In the genomic region with DNA sequence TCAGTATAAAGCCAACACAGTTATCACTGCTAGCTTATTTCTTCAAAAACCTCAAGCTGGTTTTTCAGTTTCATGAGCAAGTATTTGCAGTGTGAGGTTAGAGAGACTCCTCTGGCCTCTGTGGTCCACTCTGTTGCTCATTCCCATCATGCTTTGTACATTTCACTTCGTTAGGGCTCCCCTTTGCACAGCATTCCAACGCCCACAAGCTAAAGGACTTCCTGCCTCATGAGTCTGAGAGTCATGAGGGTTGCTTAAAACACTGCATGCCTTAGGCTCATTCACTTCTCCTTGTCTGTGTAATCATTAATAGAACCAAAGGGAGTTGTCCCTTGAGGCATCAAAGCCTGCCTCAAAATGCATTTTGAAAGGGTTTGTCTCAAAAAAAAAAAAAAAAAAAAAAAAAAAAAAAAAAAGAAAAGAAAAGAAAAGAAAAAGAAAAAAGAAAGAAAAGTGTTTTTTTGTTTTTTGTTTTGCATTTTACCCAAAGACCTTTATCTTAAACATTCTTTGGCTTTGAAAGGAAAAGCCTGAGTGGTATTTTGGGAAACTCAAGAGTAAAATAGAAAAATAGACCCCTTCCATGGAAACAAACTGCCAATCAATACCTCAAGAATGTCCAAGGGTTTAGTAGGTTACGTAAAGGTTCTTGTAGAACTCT, we compare ENCODE assay signal across 14 mouse cellular contexts. TPM values are rescaled to one million over a fixed set of nuclear protein-coding genes. Genes with fewer than 3 reads are reported as not detected.
DNase-seq lines count a peak whose midpoint lies in the region; ATAC-seq and TF ChIP-seq lines count a peak whose summit lies in the region.
"Had no signal": no experiment of that assay in that cellular context is flagged by ENCODE, and none has a peak within 500 bp of the region (broad histone marks: within the 10 kb centered on the region; RNA-seq: fewer than 3 reads in every experiment).

No protein-coding gene starts in this region.

- H3K4me2 ChIP-seq in intestine, embryonic 15.5 days (replicated peaks), result no peak overlapping the region
- no peak overlapping the region for H3K4me2 ChIP-seq in lung, postnatal 0 days (replicated peaks; ENCODE audit: low read depth, low read length)
- H3K4me2 ChIP-seq in stomach, postnatal 0 days (replicated peaks; ENCODE audit: low read depth), result no peak overlapping the region
- no peak overlapping the region for H3K4me2 ChIP-seq in midbrain, embryonic 13.5 days (replicated peaks)
- H3K4me2 ChIP-seq: limb, embryonic 15.5 days had no signal

- no peaks in the 10 kb centered on the region for H3K27me3 ChIP-seq in intestine, embryonic 15.5 days (replicated peaks)
- H3K27me3 ChIP-seq in lung, postnatal 0 days (replicated peaks; ENCODE audit: insufficient read depth, low read length), result no peaks in the 10 kb centered on the region
- no peaks in the 10 kb centered on the region for H3K27me3 ChIP-seq in stomach, postnatal 0 days (ENCODE audit: control insufficient read depth, insufficient read depth, low read length)
- peaks cover 10% of the 10 kb centered on the region; the same call in 1 of the 2 replicates for H3K27me3 ChIP-seq in midbrain, embryonic 13.5 days

- whole genome bisulfite sequencing in lung, adult 2 months, result 28% methylated on average over 3 of the region's 3 CpGs
- 44% methylated on average over 3 of the region's 3 CpGs for WGBS in intestine, embryonic 15.5 days
- 23% methylated on average over 3 of the region's 3 CpGs for WGBS in lung, postnatal 0 days
- 41% methylated on average over 3 of the region's 3 CpGs for WGBS in stomach, postnatal 0 days
- WGBS in midbrain, embryonic 13.5 days, result 51% methylated on average over 3 of the region's 3 CpGs

- H3K9me3 ChIP-seq in intestine, embryonic 15.5 days, result no peaks in the 10 kb centered on the region
- H3K9me3 ChIP-seq in lung, postnatal 0 days (ENCODE audit: low read length), result no peaks in the 10 kb centered on the region
- no peaks in the 10 kb centered on the region for H3K9me3 ChIP-seq in stomach, postnatal 0 days (ENCODE audit: control insufficient read depth, low read length)
- H3K9me3 ChIP-seq in midbrain, embryonic 13.5 days, result no peaks in the 10 kb centered on the region
- H3K9me3 ChIP-seq: limb, embryonic 15.5 days had no signal

- no peaks in the 10 kb centered on the region; the same call in 1 of the 2 replicates for H3K4me1 ChIP-seq in lung, adult 2 months (ENCODE audit: control insufficient read depth, insufficient read depth, low read length)
- H3K4me1 ChIP-seq in intestine, embryonic 15.5 days (replicated peaks), result no peaks in the 10 kb centered on the region
- no peaks in the 10 kb centered on the region for H3K4me1 ChIP-seq in lung, postnatal 0 days (ENCODE audit: insufficient read depth, low read depth, low read length)
- H3K4me1 ChIP-seq in stomach, postnatal 0 days (replicated peaks; ENCODE audit: control insufficient read depth, insufficient read depth), result no peaks in the 10 kb centered on the region
- H3K4me1 ChIP-seq in midbrain, embryonic 13.5 days (replicated peaks), result peaks cover 2% of the 10 kb centered on the region; the same call in 1 of the 2 replicates
- H3K4me1 ChIP-seq: limb, embryonic 15.5 days had no signal

- TF ChIP-seq POLR2A in lung, adult 2 months (IDR thresholded peaks at IDR 0.05; ENCODE audit: borderline replicate concordance, extremely low read depth, low read depth, low read length), result no peak

- H3K4me3 ChIP-seq in lung, adult 2 months (replicated peaks; ENCODE audit: extremely low read depth, low read depth, low read length), result no peak overlapping the region
- H3K4me3 ChIP-seq in intestine, embryonic 15.5 days (replicated peaks), result no peak overlapping the region
- H3K4me3 ChIP-seq in lung, postnatal 0 days (ENCODE audit: low read depth, low read length), result no peak overlapping the region
- H3K4me3 ChIP-seq in stomach, postnatal 0 days (ENCODE audit: low read depth, low read length), result no peak overlapping the region
- no peak overlapping the region for H3K4me3 ChIP-seq in midbrain, embryonic 13.5 days (replicated peaks)
- no peak overlapping the region for H3K4me3 ChIP-seq in layer of hippocampus, adult 2 months
- H3K4me3 ChIP-seq: limb, embryonic 15.5 days had no signal

- 0 out of 2 replicates have a peak overlapping the region, but pooled peaks have one; percentile 44 for H3K27ac ChIP-seq in intestine, embryonic 15.5 days
- H3K27ac ChIP-seq in lung, postnatal 0 days (ENCODE audit: low read length), result peak overlapping the region; percentile 66; the same call in 1 of the 2 replicates
- no peak overlapping the region for H3K27ac ChIP-seq in stomach, postnatal 0 days (replicated peaks)
- H3K27ac ChIP-seq in midbrain, embryonic 13.5 days, result no peak overlapping the region
- H3K27ac ChIP-seq in layer of hippocampus, adult 2 months, result no peak overlapping the region
- H3K27ac ChIP-seq: limb, embryonic 15.5 days had no signal

- no peaks in the 10 kb centered on the region for H3K36me3 ChIP-seq in intestine, embryonic 15.5 days
- no peaks in the 10 kb centered on the region for H3K36me3 ChIP-seq in lung, postnatal 0 days (ENCODE audit: insufficient read depth, low read length)
- H3K36me3 ChIP-seq in stomach, postnatal 0 days (ENCODE audit: control insufficient read depth, insufficient read depth, low read length), result no peaks in the 10 kb centered on the region
- H3K36me3 ChIP-seq in midbrain, embryonic 13.5 days, result no peaks in the 10 kb centered on the region
- H3K36me3 ChIP-seq: limb, embryonic 15.5 days had no signal

- TF ChIP-seq EP300 in lung, postnatal 0 days (IDR thresholded peaks at IDR 0.05), result peak; percentile 85
- TF ChIP-seq EP300 in stomach, postnatal 0 days (optimal IDR thresholded peaks at IDR 0.05), result no peak

- TF ChIP-seq CTCF in lung, adult 2 months (IDR thresholded peaks at IDR 0.05; ENCODE audit: insufficient read depth, low read length), result no peak
- TF ChIP-seq CTCF in lung, postnatal 0 days (IDR thresholded peaks at IDR 0.05), result no peak
- no peak for TF ChIP-seq CTCF in stomach, postnatal 0 days (IDR thresholded peaks at IDR 0.05; ENCODE audit: low read depth)
- no peak for TF ChIP-seq CTCF in layer of hippocampus, adult 2 months (conservative IDR thresholded peaks at IDR 0.05)

- DNase-seq in lung, adult 18-20 months, result peak; percentile 72 to 81
- no peak for DNase-seq in lung, adult 2 months
- peak; percentile 92 for DNase-seq in lung, postnatal 0 days (ENCODE audit: low spot score)
- peak; percentile 40 for DNase-seq in stomach, postnatal 0 days (ENCODE audit: low spot score)
- no peak for DNase-seq in layer of hippocampus, adult 2 months (ENCODE audit: low spot score in 2 of 2)
- no peak for DNase-seq in adrenal gland, postnatal 14 days
- DNase-seq: adrenal gland, adult 8-10 months; cerebellum, adult 9-11 months; gastrocnemius, postnatal 25 days; heart, postnatal 36 days; retina, postnatal 1 day had no signal

- H3K9ac ChIP-seq in intestine, embryonic 15.5 days, result no peak overlapping the region
- H3K9ac ChIP-seq in lung, postnatal 0 days (replicated peaks; ENCODE audit: low read depth), result no peak overlapping the region
- H3K9ac ChIP-seq in stomach, postnatal 0 days (ENCODE audit: low read length), result no peak overlapping the region
- H3K9ac ChIP-seq in midbrain, embryonic 13.5 days (replicated peaks), result no peak overlapping the region
- H3K9ac ChIP-seq: limb, embryonic 15.5 days had no signal

- ATAC-seq in intestine, embryonic 15.5 days, result peak; percentile 80
- ATAC-seq in lung, postnatal 0 days, result peak; percentile 96
- peak; percentile 91 for ATAC-seq in stomach, postnatal 0 days (ENCODE audit: low FRiP score, low TSS enrichment)
- ATAC-seq in midbrain, embryonic 13.5 days, result no peak

RNA-seq across cellular contexts. Expression of gene Atp6v0a1, which starts 6.1 kb away (rescaled TPM):
- 81.9 and 102 TPM in 2 replicates for polyA plus RNA-seq in lung, adult 2 months (2012; rRNA removed)
- 35.4 and 36.2 TPM in 2 replicates for polyA plus RNA-seq in intestine, embryonic 15.5 days (2015; fragmentation: Nextera tagmentation; extraction: Ambion mirVana)
- polyA plus RNA-seq in lung, postnatal 0 days (2015; fragmentation: Nextera tagmentation; extraction: Ambion mirVana), result 51.3 and 57.2 TPM in 2 replicates
- polyA plus RNA-seq in stomach, postnatal 0 days (2015; fragmentation: Nextera tagmentation; extraction: Ambion mirVana), result 44.8 and 45.5 TPM in 2 replicates
- polyA plus RNA-seq in midbrain, embryonic 13.5 days (2015; fragmentation: Nextera tagmentation; extraction: Ambion mirVana), result 87.6 and 90.8 TPM in 2 replicates
- 100 to 1,000 TPM; 457 to 476 TPM for total RNA-seq in layer of hippocampus, adult 2 months (2021)
- 91.3 and 111 TPM in 2 replicates for total RNA-seq in adrenal gland, postnatal 14 days (2021)

RNA-seq across cellular contexts. Expression of gene Cavin1, which starts 32.5 kb away (rescaled TPM):
- 270 and 280 TPM in 2 replicates for polyA plus RNA-seq in lung, adult 2 months (2012; rRNA removed)
- polyA plus RNA-seq in intestine, embryonic 15.5 days (2015; fragmentation: Nextera tagmentation; extraction: Ambion mirVana), result 223 and 237 TPM in 2 replicates
- 692 and 736 TPM in 2 replicates for polyA plus RNA-seq in lung, postnatal 0 days (2015; fragmentation: Nextera tagmentation; extraction: Ambion mirVana)
- polyA plus RNA-seq in stomach, postnatal 0 days (2015; fragmentation: Nextera tagmentation; extraction: Ambion mirVana), result 313 and 331 TPM in 2 replicates
- 28.3 and 30.4 TPM in 2 replicates for polyA plus RNA-seq in midbrain, embryonic 13.5 days (2015; fragmentation: Nextera tagmentation; extraction: Ambion mirVana)
- 10 to 100 TPM; 14.3 to 16.3 TPM for total RNA-seq in layer of hippocampus, adult 2 months (2021)
- total RNA-seq in adrenal gland, postnatal 14 days (2021), result 290 and 306 TPM in 2 replicates

Comparison
In these comparisons a context has a peak if more than half of its experiments do, and no peak if none do; other contexts are left out.
1. DNase-seq: peak in lung, adult 18-20 months (2 of 2), lung, postnatal 0 days (single experiment) and stomach, postnatal 0 days (single experiment); none in lung, adult 2 months (single experiment), layer of hippocampus, adult 2 months (0 of 2) and adrenal gland, postnatal 14 days (single experiment).
2. H3K27ac ChIP-seq: peak in intestine, embryonic 15.5 days (single experiment) and lung, postnatal 0 days (single experiment); none in stomach, postnatal 0 days (single experiment), midbrain, embryonic 13.5 days (single experiment) and layer of hippocampus, adult 2 months (single experiment).